Mouse (Mus musculus): ENCODE data around the gene Cant1.
"Not testable (repeated sequence)": the region's sequence is repeated elsewhere in the genome, so short reads cannot be mapped to it uniquely, and the experiment has no call there.

Cant1 gene

GRCm38 (mm10) chr11:118409106-118410072, 9.5 kb downstream of the Cant1 start:
- no peak for DNase-seq (ENCODE audit: low read depth in 1 of 2, low spot score in 2 of 2)

- DNase-seq (ENCODE audit: low read depth in 1 of 2, low spot score in 2 of 2) = no peak
Measured at GRCm38 (mm10) chr11:118408051-118408740, 10.7 kb downstream of the Cant1 start.

GRCm38 (mm10) chr11:118407318-118407910, 11.5 kb downstream of the Cant1 start:
- no peak for DNase-seq (ENCODE audit: low read depth in 1 of 2, low spot score in 2 of 2)

GRCm38 (mm10) chr11:118406521-118406920, 12.4 kb downstream of the Cant1 start:
- no peak for DNase-seq (ENCODE audit: low read depth in 1 of 2, low spot score in 2 of 2)

GRCm38 (mm10) chr11:118405311-118405710, 13.6 kb downstream of the Cant1 start:
- no peak for DNase-seq (ENCODE audit: low read depth in 1 of 2, low spot score in 2 of 2)

- no peak for DNase-seq (ENCODE audit: low read depth in 1 of 2, low spot score in 2 of 2)
Measured at GRCm38 (mm10) chr11:118403951-118404899, 14.7 kb downstream of the Cant1 start.

- DNase-seq (ENCODE audit: low read depth in 1 of 2, low spot score in 2 of 2) = no peak
Measured at GRCm38 (mm10) chr11:118403183-118403582, 15.7 kb downstream of the Cant1 start.

GRCm38 (mm10) chr11:118401760-118402280, 17.1 kb downstream of the Cant1 start, which contains the start of gene Lgals3bp:
Gene Lgals3bp (minus strand): TSS chr11:118402092.
- no peak for DNase-seq (ENCODE audit: low read depth in 1 of 2, low spot score in 2 of 2)

- DNase-seq (ENCODE audit: low read depth in 1 of 2, low spot score in 2 of 2) = no peak
Measured at GRCm38 (mm10) chr11:118401195-118401594, 17.7 kb downstream of the Cant1 start.

- no peak for DNase-seq (ENCODE audit: low read depth in 1 of 2, low spot score in 2 of 2)
Measured at GRCm38 (mm10) chr11:118400566-118400936, 18.3 kb downstream of the Cant1 start.

GRCm38 (mm10) chr11:118399891-118400565, 18.9 kb downstream of the Cant1 start:
- no peak for DNase-seq (ENCODE audit: low read depth in 1 of 2, low spot score in 2 of 2)

GRCm38 (mm10) chr11:118397806-118398530, 20.9 kb downstream of the Cant1 start:
- DNase-seq (ENCODE audit: low read depth in 1 of 2, low spot score in 2 of 2) = no peak

GRCm38 (mm10) chr11:118394538-118394937, 24.3 kb downstream of the Cant1 start:
- no peak for DNase-seq (ENCODE audit: low read depth in 1 of 2, low spot score in 2 of 2)

GRCm38 (mm10) chr11:118393991-118394390, 24.9 kb downstream of the Cant1 start:
- no peak for DNase-seq (ENCODE audit: low read depth in 1 of 2, low spot score in 2 of 2)

GRCm38 (mm10) chr11:118387816-118388215, 31.1 kb downstream of the Cant1 start:
- DNase-seq (ENCODE audit: low read depth in 1 of 2, low spot score in 2 of 2) = not testable (repeated sequence)

- DNase-seq (ENCODE audit: low read depth in 1 of 2, low spot score in 2 of 2) = peak; percentile 49 to 71
Measured at GRCm38 (mm10) chr11:118379251-118380009, 39.5 kb downstream of the Cant1 start.

- DNase-seq (ENCODE audit: low read depth in 1 of 2, low spot score in 2 of 2) = no peak
Measured at GRCm38 (mm10) chr11:118378656-118379055, 40.2 kb downstream of the Cant1 start.

GRCm38 (mm10) chr11:118376323-118376722, 42.6 kb downstream of the Cant1 start:
- DNase-seq (ENCODE audit: low read depth in 1 of 2, low spot score in 2 of 2) = not testable (repeated sequence)

Measured in monocyte, adult 2 months (primary cell).